Mouse (Mus musculus) lung, postnatal 0 days (tissue): ENCODE measurements around the gene Hspbap1. TPM values are rescaled to one million over a fixed set of nuclear protein-coding genes. Genes with fewer than 3 reads are reported as not detected.

Experiments used
- ATAC-seq: fragments of 200-750 bp; cut with Nextera tagmentation; 2 replicates; pipeline ENCODE4 v1.8.0; 2017; ENCODE audit warnings: moderate library complexity
- DNase-seq: peaks from one replicate; pipeline ENCODE4 v3.0.0-alpha.2; 2016; ENCODE audit warnings: low spot score
- H3K27ac ChIP-seq: fragments of 300-500 bp; sonication (generic); 2 replicates; pipeline ENCODE4 v1.5.1; 2014; ENCODE audit warnings: antibody characterized with exemption, mild to moderate bottlenecking, low read length, mixed read lengths
- H3K27me3 ChIP-seq: fragments of 300-500 bp; sonication (generic); replicated peaks from 2 replicates; pipeline ENCODE4 v1.6.1; 2014; ENCODE audit warnings: low read length, mixed read lengths; ENCODE audit not compliant: insufficient read depth
- H3K36me3 ChIP-seq: fragments of 300-500 bp; sonication (generic); 2 replicates; pipeline ENCODE4 v1.6.1; 2014; ENCODE audit warnings: low read length, mixed read lengths; ENCODE audit not compliant: insufficient read depth
- H3K4me1 ChIP-seq: fragments of 300-500 bp; sonication (generic); 2 replicates; pipeline ENCODE4 v1.6.1; 2014; ENCODE audit warnings: antibody characterized with exemption, low read depth, low read length, mixed read lengths; ENCODE audit not compliant: insufficient read depth
- H3K4me2 ChIP-seq: fragments of 300-500 bp; sonication (generic); replicated peaks from 2 replicates; pipeline ENCODE4 v1.6.1; 2014; ENCODE audit warnings: low read depth, mild to moderate bottlenecking, low read length, moderate library complexity, mixed read lengths
- H3K4me3 ChIP-seq: fragments of 300-500 bp; sonication (generic); 2 replicates; pipeline ENCODE4 v1.5.1; 2014; ENCODE audit warnings: low read depth, low read length
- H3K9ac ChIP-seq: fragments of 300-500 bp; sonication (generic); replicated peaks from 2 replicates; pipeline ENCODE4 v1.6.1; 2014; ENCODE audit warnings: low read depth, mild to moderate bottlenecking
- H3K9me3 ChIP-seq: fragments of 300-500 bp; sonication (generic); 2 replicates; pipeline ENCODE4 v1.6.1; 2016; ENCODE audit warnings: low read length, mixed read lengths
- CTCF ChIP-seq: IDR thresholded peaks from 2 replicates; pipeline ENCODE4 v1.5.1; 2016; ENCODE audit warnings: antibody characterized with exemption, mild to moderate bottlenecking
- EP300 ChIP-seq: IDR thresholded peaks from 2 replicates; pipeline ENCODE4 v1.6.1; 2016; ENCODE audit warnings: antibody characterized with exemption, mild to moderate bottlenecking, control low read depth
- WGBS: fragments of 180-500 bp; shearing (Covaris S2); extraction: QIAGEN DNeasy Blood & Tissue Kit; methylation state at CpG from one replicate; pipeline ENCODE4 v1.1.7; 2014; 5-methylcytosine and 5-hydroxymethylcytosine counted together
- polyA plus RNA-seq: library from polyadenylated mRNA; unstranded; fragments of >200 nt; fragmentation: Nextera tagmentation; extraction: Ambion mirVana; gene quantifications from 2 replicates; pipeline ENCODE4 v1.2.1, GENCODE M21; 2015

The Hspbap1 gene
- polyA plus RNA-seq, 1 experiment from 2014 or later: 9.3 TPM

DNA sequence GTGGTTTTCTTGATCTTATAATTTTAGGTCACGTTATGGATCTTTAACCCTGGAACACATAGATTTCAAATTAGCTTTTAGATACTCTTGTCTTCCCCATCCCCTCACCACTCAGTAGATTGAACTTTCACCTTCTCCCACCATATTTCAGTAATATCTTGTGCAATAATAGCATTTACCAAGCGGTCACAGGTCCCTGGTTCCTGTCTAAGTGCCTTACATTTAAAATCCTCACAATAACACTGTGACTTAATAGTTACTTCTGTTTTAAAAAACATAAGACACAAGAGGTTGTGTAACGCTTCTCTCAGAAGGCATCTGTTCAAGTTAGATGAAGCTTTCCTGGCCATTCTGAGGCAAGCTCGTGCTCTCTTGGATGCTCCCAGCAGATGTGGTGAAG lies 33.5 kb downstream of the Hspbap1 start:
- Histone ChIP-seq H3K9me3 (0 out of 2 replicates have a peak, but pooled peaks cover 2% of the 10 kb centered on the region), H3K4me2 (no peak overlapping the region), H3K4me1 (no peaks in the 10 kb centered on the region), H3K36me3 (no peaks in the 10 kb centered on the region), H3K9ac (no peak overlapping the region), H3K27me3 (no peaks in the 10 kb centered on the region), H3K27ac (no peak overlapping the region), H3K4me3 (no peak overlapping the region)
- TF ChIP-seq EP300: 0 out of 2 replicates have a peak, but pooled peaks have one; percentile 8
- no peak for TF ChIP-seq CTCF
- 86% methylated on average over 4 of the region's 4 CpGs for WGBS
- ATAC-seq: no peak
- DNase-seq: peak; percentile 6

DNA sequence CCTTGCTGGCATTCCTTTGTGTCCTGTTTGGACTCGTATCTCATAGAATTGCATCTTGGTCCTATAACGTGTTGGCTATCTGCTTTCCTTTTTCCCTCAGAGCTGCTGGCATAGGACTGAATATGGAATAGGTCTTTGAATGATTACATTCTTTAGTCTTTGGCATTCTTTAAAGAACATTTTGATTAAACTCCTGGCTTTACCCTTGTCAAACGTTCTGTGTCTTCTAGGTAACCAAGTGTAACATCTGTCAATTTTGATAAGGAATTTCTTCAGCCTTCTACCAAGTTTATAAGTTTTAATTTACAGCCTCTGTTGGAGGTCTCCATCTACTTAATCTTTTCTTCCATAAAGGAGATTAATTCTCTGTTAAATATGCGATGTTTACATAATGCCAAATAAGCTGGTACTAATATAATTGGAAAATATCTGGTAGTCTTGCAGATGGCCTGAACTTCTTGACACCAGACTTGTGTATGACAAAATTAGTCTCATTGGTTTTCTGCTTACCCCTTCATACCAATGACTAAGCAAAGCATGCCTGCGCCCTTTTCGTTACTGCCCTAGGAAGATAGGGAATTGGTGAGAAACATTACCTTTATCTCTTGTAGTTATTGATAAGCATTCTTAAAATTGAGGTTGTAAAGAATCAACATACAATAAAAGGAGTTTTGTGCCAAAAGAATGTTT lies 36.9 kb downstream of the Hspbap1 start:
- ATAC-seq (no peak), DNase-seq (no peak)
- Histone ChIP-seq H3K36me3 (no peaks in the 10 kb centered on the region), H3K9ac (no peak overlapping the region), H3K4me1 (no peaks in the 10 kb centered on the region), H3K4me2 (no peak overlapping the region), H3K27me3 (no peaks in the 10 kb centered on the region), H3K27ac (no peak overlapping the region), H3K4me3 (no peak overlapping the region), H3K9me3 (no peaks in the 10 kb centered on the region)
- no peak for TF ChIP-seq EP300
- no peak for TF ChIP-seq CTCF
- 83% methylated on average over 6 of the region's 6 CpGs for WGBS

DNA sequence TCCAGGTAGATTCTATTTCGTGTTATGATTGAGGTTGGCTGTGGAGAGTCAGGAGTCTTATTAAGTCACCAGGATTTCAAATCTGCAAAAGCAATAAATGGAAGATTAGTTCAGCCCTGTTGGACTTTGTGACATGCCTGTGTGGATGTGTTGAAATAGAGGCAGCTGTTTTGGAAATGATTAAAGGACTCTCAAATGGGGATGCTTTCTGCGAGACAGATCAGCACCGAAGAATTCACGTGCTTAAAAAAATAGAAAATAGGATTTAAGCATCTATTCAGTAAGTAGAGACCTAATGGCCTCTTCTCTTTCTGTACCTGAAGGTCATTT lies 37.5 kb downstream of the Hspbap1 start:
- H3K9me3 ChIP-seq: no peaks in the 10 kb centered on the region
- ATAC-seq: no peak
- 92% methylated on average over 4 of the region's 4 CpGs for WGBS
- H3K27me3 ChIP-seq: no peaks in the 10 kb centered on the region
- no peak for DNase-seq
- no peak overlapping the region for H3K4me2 ChIP-seq
- TF ChIP-seq EP300 (no peak), CTCF (no peak)
- no peaks in the 10 kb centered on the region for H3K36me3 ChIP-seq
- H3K27ac ChIP-seq: no peak overlapping the region
- no peak overlapping the region for H3K9ac ChIP-seq
- no peak overlapping the region for H3K4me3 ChIP-seq
- H3K4me1 ChIP-seq: no peaks in the 10 kb centered on the region

DNA sequence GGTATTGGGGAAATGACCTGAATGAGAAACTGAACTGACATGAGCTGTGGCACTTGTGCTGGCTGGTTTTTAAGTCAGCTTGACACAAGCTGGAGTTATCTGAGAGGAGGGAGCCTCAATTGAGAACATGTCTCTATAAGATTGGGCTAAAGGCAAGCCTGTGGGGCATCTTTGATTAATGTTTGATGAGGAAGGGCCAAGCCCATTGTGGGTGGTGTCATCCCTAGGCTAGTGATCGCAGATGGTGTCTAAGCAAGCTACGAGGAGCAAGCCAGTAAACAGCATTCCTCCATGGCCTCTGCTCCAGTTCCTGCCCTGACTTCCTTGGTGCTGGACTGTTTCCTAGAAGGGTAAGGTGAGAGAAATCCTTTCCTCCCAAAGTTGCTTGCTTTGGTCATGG lies 38.7 kb downstream of the Hspbap1 start:
- WGBS: 95% methylated on average over 2 of the region's 2 CpGs
- no peaks in the 10 kb centered on the region for H3K27me3 ChIP-seq

DNA sequence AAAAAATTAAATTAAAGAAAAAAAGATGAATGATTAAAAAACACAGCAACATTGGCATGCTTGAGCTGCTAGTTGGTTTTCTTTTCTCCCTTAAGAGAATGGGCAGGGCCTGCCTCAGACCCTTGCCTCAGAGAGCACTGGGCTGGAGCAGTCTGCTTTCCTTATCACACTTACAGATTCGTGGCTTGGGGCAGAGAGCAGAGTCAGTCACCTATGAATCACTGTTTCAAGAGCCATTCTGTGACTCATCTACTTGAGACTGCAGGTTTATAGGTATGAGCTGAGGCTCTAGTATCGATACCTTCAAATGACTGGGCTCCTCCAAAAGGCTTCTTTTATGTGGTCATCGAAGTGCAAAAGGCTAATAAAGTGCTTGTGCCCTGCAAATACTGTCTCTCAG lies 42.9 kb downstream of the Hspbap1 start:
- Histone ChIP-seq H3K9me3 (no peaks in the 10 kb centered on the region), H3K4me3 (no peak overlapping the region), H3K36me3 (no peaks in the 10 kb centered on the region), H3K9ac (no peak overlapping the region), H3K27me3 (no peaks in the 10 kb centered on the region), H3K4me1 (no peaks in the 10 kb centered on the region), H3K27ac (no peak overlapping the region), H3K4me2 (no peak overlapping the region)
- no peak for TF ChIP-seq CTCF
- no peak for TF ChIP-seq EP300
- DNase-seq (peak; percentile 46), ATAC-seq (no peak)
- 48% methylated on average over 3 of the region's 3 CpGs for WGBS

More for the DNA sequence above, 38.7 kb downstream of the Hspbap1 start:
- ATAC-seq (no peak), DNase-seq (no peak)
- Histone ChIP-seq H3K9ac (no peak overlapping the region), H3K4me1 (no peaks in the 10 kb centered on the region), H3K4me2 (no peak overlapping the region), H3K36me3 (no peaks in the 10 kb centered on the region), H3K27ac (no peak overlapping the region), H3K9me3 (no peaks in the 10 kb centered on the region), H3K4me3 (no peak overlapping the region)
- no peak for TF ChIP-seq CTCF

DNA sequence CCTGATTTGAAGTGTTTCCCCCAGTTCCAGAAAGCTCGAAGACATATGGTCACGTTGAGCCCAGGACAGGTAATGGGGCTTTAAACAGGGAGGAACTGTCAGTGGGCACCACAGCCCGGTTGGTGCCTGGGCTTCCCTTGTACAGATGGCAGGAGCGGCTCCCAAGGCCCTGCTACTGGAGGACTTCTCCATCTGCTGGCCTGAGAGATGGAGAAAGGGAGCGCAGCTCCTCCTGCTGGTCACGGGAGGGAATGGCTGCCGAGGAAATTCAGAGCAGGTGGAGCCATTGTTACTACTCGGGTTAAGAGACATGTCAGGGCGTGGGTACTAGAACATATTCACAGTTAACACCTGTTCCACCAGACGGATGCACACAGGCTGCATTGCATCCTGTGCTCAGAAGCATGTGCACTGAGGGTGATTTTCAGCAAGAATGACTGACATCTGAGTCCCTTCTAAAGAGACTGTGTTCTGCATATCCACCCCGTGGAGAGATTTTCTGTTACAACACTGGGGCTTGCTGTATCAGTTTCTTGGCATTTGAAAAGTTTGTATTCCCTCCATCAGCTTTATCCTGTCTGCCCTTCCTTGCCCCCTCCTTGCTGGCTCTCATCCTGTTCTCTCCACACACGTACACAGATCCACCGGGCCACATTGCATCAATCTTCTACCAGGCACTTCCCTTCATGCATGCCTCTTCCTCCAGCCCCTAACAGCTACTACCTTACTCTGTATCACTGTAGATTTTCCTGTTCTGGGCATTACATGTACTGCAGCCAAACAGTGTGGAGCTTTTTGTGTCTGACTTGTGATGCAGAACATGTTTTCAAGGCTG lies 47.3 kb downstream of the Hspbap1 start:
- Histone ChIP-seq H3K4me3 (no peak overlapping the region), H3K9me3 (no peaks in the 10 kb centered on the region), H3K4me1 (no peaks in the 10 kb centered on the region), H3K27ac (no peak overlapping the region), H3K36me3 (0 out of 2 replicates have a peak, but pooled peaks cover 8% of the 10 kb centered on the region), H3K4me2 (no peak overlapping the region), H3K9ac (no peak overlapping the region), H3K27me3 (no peaks in the 10 kb centered on the region)
- peak; percentile 86 for DNase-seq
- no peak for TF ChIP-seq EP300
- TF ChIP-seq CTCF: peak; percentile 100
- 32% methylated on average over 13 of the region's 13 CpGs for WGBS
- ATAC-seq: peak; percentile 73
